Mouse (Mus musculus): ENCODE data around the gene 4930404H24Rik. TPM values are rescaled to one million over a fixed set of nuclear protein-coding genes. Genes with fewer than 3 reads are reported as not detected.

Gene 4930404H24Rik
- polyA plus RNA-seq, 1 experiment from 2014 or later = not detected

GRCm38 (mm10) chr2:153483118-153483983 lies 9.2 kb upstream of the 4930404H24Rik start:
- 0 out of 2 replicates have a peak overlapping the region, but pooled peaks have one; percentile 19 for H3K9ac ChIP-seq (ENCODE audit: low read depth, low read length)
- no peaks in the 10 kb centered on the region for H3K36me3 ChIP-seq (ENCODE audit: insufficient read depth, low read length)
- ATAC-seq (replicated peaks; ENCODE audit: low FRiP score, low read depth) (0 out of 2 replicates have a peak, but pooled peaks have one; percentile 18), DNase-seq (ENCODE audit: low spot score) (peak; percentile 49)
- peak overlapping the region; percentile 15; the same call in 1 of the 2 replicates for H3K4me2 ChIP-seq (ENCODE audit: low read length)
- H3K4me3 ChIP-seq (replicated peaks; ENCODE audit: low read depth, low read length) = no peak overlapping the region
- WGBS = 12% methylated on average over 20 of the region's 20 CpGs
- H3K27me3 ChIP-seq (ENCODE audit: insufficient read depth, low read length) = no peaks in the 10 kb centered on the region
- H3K27ac ChIP-seq = no peak overlapping the region
- 0 out of 2 replicates have a peak, but pooled peaks have one; percentile 6 for TF ChIP-seq CTCF (IDR thresholded peaks at IDR 0.05; ENCODE audit: low read depth)
- H3K9me3 ChIP-seq (replicated peaks; ENCODE audit: low read length) = no peaks in the 10 kb centered on the region
- H3K4me1 ChIP-seq (replicated peaks; ENCODE audit: insufficient read depth, low read length) = peaks cover 8% of the 10 kb centered on the region; the same call in 1 of the 2 replicates

GRCm38 (mm10) chr2:153484071-153484470 lies 8.5 kb upstream of the 4930404H24Rik start:
- no peak overlapping the region for H3K9ac ChIP-seq (ENCODE audit: low read depth, low read length)
- H3K4me1 ChIP-seq (replicated peaks; ENCODE audit: insufficient read depth, low read length) = peaks cover 8% of the 10 kb centered on the region; the same call in 1 of the 2 replicates
- no peak for TF ChIP-seq CTCF (IDR thresholded peaks at IDR 0.05; ENCODE audit: low read depth)
- H3K4me2 ChIP-seq (ENCODE audit: low read length) = no peak overlapping the region
- ATAC-seq (replicated peaks; ENCODE audit: low FRiP score, low read depth) (no peak), DNase-seq (ENCODE audit: low spot score) (no peak)
- H3K27ac ChIP-seq = no peak overlapping the region
- no peaks in the 10 kb centered on the region for H3K9me3 ChIP-seq (replicated peaks; ENCODE audit: low read length)
- WGBS = 73% methylated on average over 4 of the region's 4 CpGs
- no peaks in the 10 kb centered on the region for H3K36me3 ChIP-seq (ENCODE audit: insufficient read depth, low read length)
- no peak overlapping the region for H3K4me3 ChIP-seq (replicated peaks; ENCODE audit: low read depth, low read length)
- no peaks in the 10 kb centered on the region for H3K27me3 ChIP-seq (ENCODE audit: insufficient read depth, low read length)

DNA sequence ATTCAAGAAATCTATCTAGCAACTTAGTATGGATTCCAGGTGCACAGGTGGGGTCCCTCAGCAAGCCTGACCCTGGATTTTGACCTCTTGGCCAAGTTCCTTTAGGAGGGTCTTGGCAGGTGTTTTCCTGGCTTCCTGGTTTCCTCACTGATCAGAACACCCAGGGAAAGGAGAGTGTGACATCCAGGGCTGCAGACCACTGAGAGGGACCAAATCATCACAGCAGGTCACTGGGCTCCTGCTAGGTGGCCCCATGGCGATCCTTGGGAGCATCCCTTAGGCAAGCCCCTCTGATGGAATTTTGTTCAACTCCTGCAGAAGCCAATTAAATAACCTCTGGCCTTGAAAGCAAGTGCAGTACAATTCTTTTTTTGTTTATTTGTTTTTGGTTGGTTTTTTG lies 2.5 kb upstream of the 4930404H24Rik start:
- 88% methylated on average over 1 of the region's 1 CpGs for WGBS

DNA sequence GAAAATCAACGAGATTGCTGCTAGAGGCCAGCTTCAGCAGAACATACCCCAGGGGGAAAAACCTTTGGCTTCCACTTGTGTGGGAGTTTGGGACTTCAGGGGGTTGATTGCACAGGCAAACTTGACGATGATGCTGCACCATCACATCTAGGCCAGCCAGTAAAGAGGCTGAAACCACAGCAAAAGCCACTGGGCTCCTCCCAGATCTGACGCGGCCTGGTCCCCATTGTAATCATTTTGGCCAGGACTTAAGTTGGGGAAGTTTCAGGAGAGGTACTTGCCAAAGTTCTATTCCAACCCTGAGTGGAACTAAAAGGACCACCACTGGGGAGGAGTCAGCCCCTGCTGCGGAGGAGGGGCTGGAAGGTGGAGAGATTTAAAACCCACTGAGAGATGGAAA lies 1.6 kb upstream of the 4930404H24Rik start:
- no peak overlapping the region for H3K9ac ChIP-seq (ENCODE audit: low read depth, low read length)
- H3K4me3 ChIP-seq (replicated peaks; ENCODE audit: low read depth, low read length) = no peak overlapping the region
- H3K4me2 ChIP-seq (ENCODE audit: low read length) = no peak overlapping the region
- no peaks in the 10 kb centered on the region for H3K9me3 ChIP-seq (replicated peaks; ENCODE audit: low read length)
- H3K4me1 ChIP-seq (replicated peaks; ENCODE audit: insufficient read depth, low read length) = peaks cover 17% of the 10 kb centered on the region
- H3K36me3 ChIP-seq (ENCODE audit: insufficient read depth, low read length) = no peaks in the 10 kb centered on the region
- DNase-seq (ENCODE audit: low spot score) (no peak), ATAC-seq (replicated peaks; ENCODE audit: low FRiP score, low read depth) (no peak)
- no peak overlapping the region for H3K27ac ChIP-seq
- 28% methylated on average over 5 of the region's 5 CpGs for WGBS
- no peaks in the 10 kb centered on the region for H3K27me3 ChIP-seq (ENCODE audit: insufficient read depth, low read length)
- TF ChIP-seq CTCF (IDR thresholded peaks at IDR 0.05; ENCODE audit: low read depth) = no peak

More for the DNA sequence above, 2.5 kb upstream of the 4930404H24Rik start:
- H3K9ac ChIP-seq (ENCODE audit: low read depth, low read length) = no peak overlapping the region
- TF ChIP-seq CTCF (IDR thresholded peaks at IDR 0.05; ENCODE audit: low read depth) = no peak
- no peak overlapping the region for H3K4me2 ChIP-seq (ENCODE audit: low read length)
- no peak for ATAC-seq (replicated peaks; ENCODE audit: low FRiP score, low read depth)
- H3K4me1 ChIP-seq (replicated peaks; ENCODE audit: insufficient read depth, low read length) = peaks cover 17% of the 10 kb centered on the region
- no peak overlapping the region for H3K4me3 ChIP-seq (replicated peaks; ENCODE audit: low read depth, low read length)
- H3K27ac ChIP-seq = no peak overlapping the region
- no peaks in the 10 kb centered on the region for H3K9me3 ChIP-seq (replicated peaks; ENCODE audit: low read length)
- H3K27me3 ChIP-seq (ENCODE audit: insufficient read depth, low read length) = no peaks in the 10 kb centered on the region
- H3K36me3 ChIP-seq (ENCODE audit: insufficient read depth, low read length) = no peaks in the 10 kb centered on the region
- DNase-seq (ENCODE audit: low spot score) = no peak

- Histone ChIP-seq H3K27me3 (ENCODE audit: insufficient read depth, low read length) (no peaks in the 10 kb centered on the region), H3K9ac (ENCODE audit: low read depth, low read length) (no peak overlapping the region), H3K9me3 (replicated peaks; ENCODE audit: low read length) (no peaks in the 10 kb centered on the region), H3K4me1 (replicated peaks; ENCODE audit: insufficient read depth, low read length) (peaks cover 17% of the 10 kb centered on the region), H3K36me3 (ENCODE audit: insufficient read depth, low read length) (no peaks in the 10 kb centered on the region), H3K4me2 (ENCODE audit: low read length) (peak overlapping the region; percentile 99), H3K4me3 (replicated peaks; ENCODE audit: low read depth, low read length) (peak overlapping the region; percentile 58), H3K27ac (no peak overlapping the region)
- 13% methylated on average over 18 of the region's 18 CpGs for WGBS
- no peak for TF ChIP-seq CTCF (IDR thresholded peaks at IDR 0.05; ENCODE audit: low read depth)
- DNase-seq (ENCODE audit: low spot score) (no peak), ATAC-seq (replicated peaks; ENCODE audit: low FRiP score, low read depth) (no peak)
Observed at GRCm38 (mm10) chr2:153491512-153492178, 945 bp upstream of the 4930404H24Rik start.

DNA sequence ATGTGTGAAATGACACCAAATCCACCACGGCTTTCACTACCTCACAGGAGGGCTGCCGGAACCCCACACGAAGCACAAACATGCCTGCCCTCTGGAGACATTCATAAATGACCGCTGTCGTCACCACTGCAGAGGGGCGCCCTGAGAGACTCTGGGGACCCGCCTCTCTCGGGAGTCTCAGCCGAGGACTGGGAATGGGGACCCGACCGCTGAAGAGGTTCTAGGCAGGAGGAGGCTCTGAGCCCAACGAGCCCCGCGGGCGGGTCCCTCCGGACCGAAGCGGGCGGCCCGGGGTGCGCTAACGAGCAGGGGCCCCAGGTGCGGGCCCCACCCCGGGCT lies 442 bp upstream of the 4930404H24Rik start:
- H3K4me3 ChIP-seq (replicated peaks; ENCODE audit: low read depth, low read length) = peak overlapping the region; percentile 58
- TF ChIP-seq CTCF (IDR thresholded peaks at IDR 0.05; ENCODE audit: low read depth) = no peak
- H3K9me3 ChIP-seq (replicated peaks; ENCODE audit: low read length) = no peaks in the 10 kb centered on the region
- H3K4me2 ChIP-seq (ENCODE audit: low read length) = peak overlapping the region; percentile 99
- 0 out of 2 replicates have a peak, but pooled peaks have one; percentile 5 for ATAC-seq (replicated peaks; ENCODE audit: low FRiP score, low read depth)
- no peak for DNase-seq (ENCODE audit: low spot score)
- H3K36me3 ChIP-seq (ENCODE audit: insufficient read depth, low read length) = no peaks in the 10 kb centered on the region
- H3K4me1 ChIP-seq (replicated peaks; ENCODE audit: insufficient read depth, low read length) = peaks cover 17% of the 10 kb centered on the region
- WGBS = under 1% methylated on average over 24 of the region's 24 CpGs
- peak overlapping the region; percentile 69 for H3K9ac ChIP-seq (ENCODE audit: low read depth, low read length)
- peak overlapping the region; percentile 69 for H3K27ac ChIP-seq
- H3K27me3 ChIP-seq (ENCODE audit: insufficient read depth, low read length) = no peaks in the 10 kb centered on the region
